Mouse (Mus musculus) midbrain, embryonic 12.5 days (tissue): ENCODE measurements around the gene Epha8. TPM values are rescaled to one million over a fixed set of nuclear protein-coding genes. Genes with fewer than 3 reads are reported as not detected.

Experiments used
- ATAC-seq: fragments of 200-750 bp; cut with Nextera tagmentation; 2 replicates; pipeline ENCODE4 v1.8.0; 2017; ENCODE audit warnings: low read depth, moderate TSS enrichment, moderate library complexity; ENCODE audit not compliant: low FRiP score
- H3K27ac ChIP-seq: fragments of 300-500 bp; sonication (generic); replicated peaks from 2 replicates; pipeline ENCODE4 v1.5.1; 2016; ENCODE audit warnings: mild to moderate bottlenecking
- H3K27me3 ChIP-seq: fragments of 300-500 bp; sonication (generic); 2 replicates; pipeline ENCODE4 v1.6.1; 2016; ENCODE audit warnings: mild to moderate bottlenecking
- H3K36me3 ChIP-seq: fragments of 300-500 bp; sonication (generic); 2 replicates; pipeline ENCODE4 v1.6.1; 2016
- H3K4me1 ChIP-seq: fragments of 300-500 bp; sonication (generic); 2 replicates; pipeline ENCODE4 v1.6.1; 2016
- H3K4me2 ChIP-seq: fragments of 300-500 bp; sonication (generic); replicated peaks from 2 replicates; pipeline ENCODE4 v1.6.1; 2016; ENCODE audit warnings: mild to moderate bottlenecking, moderate library complexity
- H3K4me3 ChIP-seq: fragments of 300-500 bp; sonication (generic); 2 replicates; pipeline ENCODE4 v1.5.1; 2016; ENCODE audit warnings: mild to moderate bottlenecking
- H3K9ac ChIP-seq: fragments of 300-500 bp; sonication (generic); replicated peaks from 2 replicates; pipeline ENCODE4 v1.6.1; 2016; ENCODE audit warnings: mild to moderate bottlenecking, moderate library complexity
- H3K9me3 ChIP-seq: fragments of 300-500 bp; sonication (generic); 2 replicates; pipeline ENCODE4 v1.6.1; 2016; ENCODE audit warnings: mild to moderate bottlenecking
- WGBS: fragments of 180-500 bp; shearing (Covaris S2); methylation state at CpG from one replicate; pipeline ENCODE4 v1.1.7; 2016; 5-methylcytosine and 5-hydroxymethylcytosine counted together
- polyA plus RNA-seq: library from polyadenylated mRNA; unstranded; fragments of >200 nt; fragmentation: Nextera tagmentation; extraction: Ambion mirVana; gene quantifications from 2 replicates; pipeline ENCODE4 v1.2.1, GENCODE M21; 2016

Gene Epha8
- 10.9 and 11.6 TPM in 2 replicates for polyA plus RNA-seq

- 1% methylated on average over 68 of the region's 75 CpGs for WGBS
- Histone ChIP-seq H3K9me3 (no peaks in the 10 kb centered on the region), H3K4me3 (peak within 1 kb of the TSS; percentile 50), H3K27ac (no peak within 1 kb of the TSS), H3K4me1 (peaks cover 14% of the 10 kb centered on the region), H3K27me3 (peaks cover 99% of the 10 kb centered on the region), H3K4me2 (peak within 1 kb of the TSS; percentile 84), H3K36me3 (no peaks in the 10 kb centered on the region), H3K9ac (peak within 1 kb of the TSS; percentile 61)
- ATAC-seq: 0 out of 2 replicates have a peak, but pooled peaks have one; percentile 6
Measured at GRCm38 (mm10) chr4:136956751-136957446, at the start of gene Epha8. Epha8 (minus strand) TSS chr4:136956816.

- H3K4me3 ChIP-seq: no peak overlapping the region
Measured at GRCm38 (mm10) chr4:137001825-137002224, 45.2 kb upstream of the Epha8 start.

DNA sequence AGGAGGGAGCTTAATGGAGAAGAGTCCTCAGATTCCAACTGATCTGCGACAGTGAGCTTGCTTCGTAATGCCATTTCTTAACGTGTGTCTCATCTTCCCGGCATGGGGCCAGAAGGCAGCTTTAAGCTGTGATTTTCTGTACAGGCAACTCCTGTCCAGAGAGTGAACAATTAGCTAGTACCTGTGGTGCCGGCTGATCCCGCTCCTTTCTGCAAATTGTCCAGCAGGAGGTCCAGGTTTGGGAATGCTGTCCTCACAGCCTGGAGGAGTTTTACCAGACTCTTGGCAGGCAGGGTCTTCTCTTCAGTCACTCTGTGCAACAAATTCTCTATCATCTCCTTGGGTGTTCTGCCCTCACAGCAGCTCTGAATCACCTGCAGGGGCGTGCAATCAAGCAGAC is 44.4 kb upstream of the Epha8 start:
- H3K9me3 ChIP-seq: no peaks in the 10 kb centered on the region
- no peak for ATAC-seq
- H3K27ac ChIP-seq: no peak overlapping the region
- H3K4me2 ChIP-seq: no peak overlapping the region
- 77% methylated on average over 7 of the region's 7 CpGs for WGBS
- H3K36me3 ChIP-seq: peaks cover 26% of the 10 kb centered on the region
- H3K9ac ChIP-seq: no peak overlapping the region
- H3K4me3 ChIP-seq: no peak overlapping the region
- H3K4me1 ChIP-seq: no peaks in the 10 kb centered on the region
- no peaks in the 10 kb centered on the region for H3K27me3 ChIP-seq

More at GRCm38 (mm10) chr4:137001825-137002224, 45.2 kb upstream of the Epha8 start:
- Histone ChIP-seq H3K27ac (no peak overlapping the region), H3K4me1 (no peaks in the 10 kb centered on the region), H3K9me3 (no peaks in the 10 kb centered on the region), H3K36me3 (peaks cover 26% of the 10 kb centered on the region), H3K9ac (no peak overlapping the region), H3K4me2 (no peak overlapping the region), H3K27me3 (no peaks in the 10 kb centered on the region)
- ATAC-seq: no peak
- WGBS: 90% methylated on average over 3 of the region's 3 CpGs

- Histone ChIP-seq H3K4me3 (no peak overlapping the region), H3K27ac (no peak overlapping the region), H3K4me2 (no peak overlapping the region), H3K36me3 (peaks cover 44% of the 10 kb centered on the region), H3K9ac (no peak overlapping the region), H3K9me3 (no peaks in the 10 kb centered on the region), H3K27me3 (no peaks in the 10 kb centered on the region), H3K4me1 (no peaks in the 10 kb centered on the region)
- no peak for ATAC-seq
- 88% methylated on average over 7 of the region's 7 CpGs for WGBS
Measured at GRCm38 (mm10) chr4:136998371-136998770, 41.8 kb upstream of the Epha8 start.

DNA sequence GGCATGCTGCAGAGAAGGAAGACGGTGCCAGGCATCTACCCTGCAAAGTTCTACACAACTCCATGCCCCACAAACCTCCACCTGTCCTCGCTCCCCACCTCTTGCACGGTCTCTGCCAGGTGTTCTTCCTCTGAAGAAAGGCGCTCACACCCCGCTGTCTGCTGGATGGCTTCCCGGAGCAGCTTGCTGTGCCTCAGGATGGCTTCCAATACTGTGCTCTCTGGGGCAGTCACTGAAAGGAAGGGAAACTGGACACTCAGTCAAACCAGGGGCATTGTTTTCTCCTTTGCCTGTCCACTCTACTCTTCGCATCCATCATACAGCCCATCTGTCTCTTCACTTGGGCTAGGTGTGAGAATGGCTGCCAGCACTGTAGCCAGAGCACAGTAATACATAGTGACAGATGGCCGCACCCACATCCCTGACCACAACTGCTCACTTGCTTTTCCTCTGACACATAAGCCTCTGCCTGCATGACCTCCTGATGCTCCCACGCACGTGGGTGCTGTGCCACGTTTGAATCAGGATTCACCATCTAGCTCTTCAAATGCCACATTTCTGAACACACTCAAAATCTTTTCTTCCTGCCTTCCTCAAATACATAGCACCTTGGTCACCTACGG is 41.2 kb upstream of the Epha8 start:
- ATAC-seq: no peak
- Histone ChIP-seq H3K4me1 (no peaks in the 10 kb centered on the region), H3K4me3 (no peak overlapping the region), H3K36me3 (peaks cover 49% of the 10 kb centered on the region), H3K9ac (no peak overlapping the region), H3K27me3 (no peaks in the 10 kb centered on the region), H3K27ac (no peak overlapping the region), H3K9me3 (no peaks in the 10 kb centered on the region), H3K4me2 (no peak overlapping the region)
- WGBS: 92% methylated on average over 12 of the region's 12 CpGs

GRCm38 (mm10) chr4:136996933-136997332 is 40.3 kb upstream of the Epha8 start:
- H3K4me3 ChIP-seq: no peak overlapping the region
- no peaks in the 10 kb centered on the region for H3K4me1 ChIP-seq
- no peak for ATAC-seq
- no peak overlapping the region for H3K4me2 ChIP-seq
- no peak overlapping the region for H3K27ac ChIP-seq
- H3K27me3 ChIP-seq: no peaks in the 10 kb centered on the region
- peaks cover 55% of the 10 kb centered on the region for H3K36me3 ChIP-seq
- H3K9ac ChIP-seq: no peak overlapping the region
- no peaks in the 10 kb centered on the region for H3K9me3 ChIP-seq
- WGBS: 87% methylated on average over 7 of the region's 7 CpGs

- 97% methylated on average over 14 of the region's 14 CpGs for WGBS
- no peaks in the 10 kb centered on the region for H3K27me3 ChIP-seq
- H3K4me3 ChIP-seq: no peak overlapping the region
- H3K4me1 ChIP-seq: no peaks in the 10 kb centered on the region
- peaks cover 63% of the 10 kb centered on the region for H3K36me3 ChIP-seq
- H3K27ac ChIP-seq: no peak overlapping the region
- H3K4me2 ChIP-seq: no peak overlapping the region
- ATAC-seq: no peak
- H3K9ac ChIP-seq: no peak overlapping the region
- no peaks in the 10 kb centered on the region for H3K9me3 ChIP-seq
Measured at GRCm38 (mm10) chr4:136995361-136995760, 38.7 kb upstream of the Epha8 start.

- Histone ChIP-seq H3K4me2 (no peak overlapping the region), H3K27me3 (peaks cover 71% of the 10 kb centered on the region), H3K4me3 (no peak overlapping the region), H3K4me1 (peaks cover 12% of the 10 kb centered on the region), H3K9me3 (no peaks in the 10 kb centered on the region), H3K36me3 (peaks cover 14% of the 10 kb centered on the region), H3K9ac (no peak overlapping the region), H3K27ac (peak overlapping the region; percentile 49)
- no peak for ATAC-seq
- WGBS: 65% methylated on average over 9 of the region's 9 CpGs
Measured at GRCm38 (mm10) chr4:136981993-136982695, 25.5 kb upstream of the Epha8 start.

- peak; percentile 47; the same call in 1 of the 2 replicates for ATAC-seq
- Histone ChIP-seq H3K9me3 (no peaks in the 10 kb centered on the region), H3K4me1 (peaks cover 12% of the 10 kb centered on the region), H3K4me2 (no peak overlapping the region), H3K27me3 (peaks cover 79% of the 10 kb centered on the region), H3K4me3 (no peak overlapping the region), H3K9ac (no peak overlapping the region), H3K36me3 (peaks cover 6% of the 10 kb centered on the region; the same call in 1 of the 2 replicates), H3K27ac (peak overlapping the region; percentile 49; the same call in 1 of the 2 replicates)
- 7% methylated on average over 12 of the region's 12 CpGs for WGBS
Measured at GRCm38 (mm10) chr4:136981347-136981746, 24.7 kb upstream of the Epha8 start.

- Histone ChIP-seq H3K4me1 (peaks cover 12% of the 10 kb centered on the region), H3K9ac (no peak overlapping the region), H3K36me3 (0 out of 2 replicates have a peak, but pooled peaks cover 1% of the 10 kb centered on the region), H3K4me2 (no peak overlapping the region), H3K4me3 (no peak overlapping the region), H3K27me3 (peaks cover 83% of the 10 kb centered on the region), H3K9me3 (no peaks in the 10 kb centered on the region), H3K27ac (no peak overlapping the region)
- WGBS: 77% methylated on average over 4 of the region's 4 CpGs
- ATAC-seq: no peak
Measured at GRCm38 (mm10) chr4:136980921-136981320, 24.3 kb upstream of the Epha8 start.

GRCm38 (mm10) chr4:136977244-136977643 is 20.6 kb upstream of the Epha8 start:
- Histone ChIP-seq H3K27me3 (peaks cover 96% of the 10 kb centered on the region), H3K4me1 (peaks cover 16% of the 10 kb centered on the region), H3K27ac (no peak overlapping the region), H3K36me3 (no peaks in the 10 kb centered on the region), H3K9ac (no peak overlapping the region), H3K4me2 (no peak overlapping the region), H3K4me3 (no peak overlapping the region), H3K9me3 (no peaks in the 10 kb centered on the region)
- ATAC-seq: no peak
- WGBS: 59% methylated on average over 8 of the region's 8 CpGs

- 6% methylated on average over 6 of the region's 6 CpGs for WGBS
- ATAC-seq: 0 out of 2 replicates have a peak, but pooled peaks have one; percentile 3
- H3K9me3 ChIP-seq: no peaks in the 10 kb centered on the region
- no peak overlapping the region for H3K9ac ChIP-seq
- H3K4me2 ChIP-seq: no peak overlapping the region
- H3K27ac ChIP-seq: no peak overlapping the region
- peaks cover 96% of the 10 kb centered on the region for H3K27me3 ChIP-seq
- peaks cover 54% of the 10 kb centered on the region for H3K4me1 ChIP-seq
- no peaks in the 10 kb centered on the region for H3K36me3 ChIP-seq
- H3K4me3 ChIP-seq: no peak overlapping the region
Measured at GRCm38 (mm10) chr4:136970939-136971338, 14.3 kb upstream of the Epha8 start.
